Mouse (Mus musculus): ENCODE data around the gene Pwp2.
"Not testable (repeated sequence)": the region's sequence is repeated elsewhere in the genome, so short reads cannot be mapped to it uniquely, and the experiment has no call there.

Gene Pwp2

GRCm38 (mm10) chr10:78140251-78140600, 44.7 kb downstream of the Pwp2 start:
- no peak for DNase-seq (ENCODE audit: low spot score)

- DNase-seq (ENCODE audit: low spot score): no peak
Observed at GRCm38 (mm10) chr10:78139572-78140250, 45.2 kb downstream of the Pwp2 start.

GRCm38 (mm10) chr10:78138812-78139523, 46.0 kb downstream of the Pwp2 start:
- no peak for DNase-seq (ENCODE audit: low spot score)

- no peak for DNase-seq (ENCODE audit: low spot score)
Observed at GRCm38 (mm10) chr10:78137191-78137590, 47.8 kb downstream of the Pwp2 start.

GRCm38 (mm10) chr10:78135947-78136346, 49.0 kb downstream of the Pwp2 start:
- DNase-seq (ENCODE audit: low spot score): no peak

GRCm38 (mm10) chr10:78134975-78135798, 49.8 kb downstream of the Pwp2 start:
- DNase-seq (ENCODE audit: low spot score): no peak

- DNase-seq (ENCODE audit: low spot score): no peak
Observed at GRCm38 (mm10) chr10:78134400-78134799, 50.5 kb downstream of the Pwp2 start.

- DNase-seq (ENCODE audit: low spot score): no peak
Observed at GRCm38 (mm10) chr10:78129998-78130397, 55.0 kb downstream of the Pwp2 start.

- no peak for DNase-seq (ENCODE audit: low spot score)
Observed at GRCm38 (mm10) chr10:78129423-78129822, 55.5 kb downstream of the Pwp2 start.

- no peak for DNase-seq (ENCODE audit: low spot score)
Observed at GRCm38 (mm10) chr10:78128647-78129046, 56.3 kb downstream of the Pwp2 start.

- no peak for DNase-seq (ENCODE audit: low spot score)
Observed at GRCm38 (mm10) chr10:78127931-78128330, 57.0 kb downstream of the Pwp2 start.

- DNase-seq (ENCODE audit: low spot score): no peak
Observed at GRCm38 (mm10) chr10:78127046-78127870, 57.7 kb downstream of the Pwp2 start.

- DNase-seq (ENCODE audit: low spot score): no peak
Observed at GRCm38 (mm10) chr10:78126311-78126710, 58.6 kb downstream of the Pwp2 start.

GRCm38 (mm10) chr10:78125061-78125460, 59.9 kb downstream of the Pwp2 start:
- DNase-seq (ENCODE audit: low spot score): not testable (repeated sequence)

GRCm38 (mm10) chr10:78124137-78124536, 60.8 kb downstream of the Pwp2 start:
- DNase-seq (ENCODE audit: low spot score): not testable (repeated sequence)

Measured in urinary bladder, postnatal 10 days (tissue).